Mouse (Mus musculus) neural tube, embryonic 10.5 days (tissue): ENCODE measurements around the gene Fth1.

Source experiments
- DNase-seq: peaks from one replicate; pipeline ENCODE4 v3.0.0-alpha.2; 2017; ENCODE audit warnings: low spot score; ENCODE audit errors: extremely low spot score

The Fth1 gene

GRCm38 (mm10) chr19:10021981-10022380 lies 41.6 kb downstream of the Fth1 start:
- no peak for DNase-seq

- DNase-seq: no peak
Measured at GRCm38 (mm10) chr19:10022414-10023303, 42.3 kb downstream of the Fth1 start.

- DNase-seq: no peak
Measured at GRCm38 (mm10) chr19:10023304-10023758, 42.9 kb downstream of the Fth1 start.

- DNase-seq: no peak
Measured at GRCm38 (mm10) chr19:10025169-10025875, 44.9 kb downstream of the Fth1 start.

- DNase-seq: no peak
Measured at GRCm38 (mm10) chr19:10029746-10030145, 49.3 kb downstream of the Fth1 start.

- peak; percentile 60 for DNase-seq
Measured at GRCm38 (mm10) chr19:10033211-10033973, 53.0 kb downstream of the Fth1 start.

- no peak for DNase-seq
Measured at GRCm38 (mm10) chr19:10034356-10034755, 54.0 kb downstream of the Fth1 start.
